9 mouse cellular contexts compared by ENCODE assay signal in the genomic region with DNA sequence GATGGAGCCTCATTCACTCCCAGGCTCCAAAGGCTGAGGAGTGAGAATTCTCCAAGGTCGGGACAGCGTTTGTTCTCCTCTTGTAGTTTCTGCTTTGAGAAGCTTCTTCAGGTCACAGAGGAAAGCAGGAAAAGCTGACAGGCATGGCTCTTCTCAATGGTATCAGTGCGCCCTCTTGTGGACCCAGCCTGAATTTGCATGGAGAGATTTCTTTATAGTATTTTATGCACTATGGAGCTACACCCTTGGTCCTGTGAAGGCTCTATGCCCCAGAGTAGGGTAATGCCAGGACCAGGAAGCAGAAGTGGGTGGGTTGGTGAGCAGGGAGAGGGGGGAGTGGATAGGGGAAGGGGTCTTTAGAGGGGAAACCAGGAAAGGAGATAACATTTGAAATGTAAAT. TPM values are rescaled to one million over a fixed set of nuclear protein-coding genes. Genes with fewer than 3 reads are reported as not detected.
DNase-seq lines count a peak whose midpoint lies in the region; ATAC-seq lines count a peak whose summit lies in the region.
"Had no signal": no experiment of that assay in that cellular context is flagged by ENCODE, and none has a peak within 500 bp of the region (broad histone marks: within the 10 kb centered on the region; RNA-seq: fewer than 3 reads in every experiment).

No protein-coding gene starts in this region.

- H3K9me3 ChIP-seq in hindbrain, embryonic 11.5 days (ENCODE audit: control insufficient read depth, low read length), result no peaks in the 10 kb centered on the region
- no peaks in the 10 kb centered on the region for H3K9me3 ChIP-seq in hindbrain, embryonic 12.5 days (replicated peaks)
- no peaks in the 10 kb centered on the region for H3K9me3 ChIP-seq in forebrain, embryonic 14.5 days (replicated peaks; ENCODE audit: control insufficient read depth, low read length)
- H3K9me3 ChIP-seq in midbrain, embryonic 15.5 days, result no peaks in the 10 kb centered on the region

- H3K27ac ChIP-seq in hindbrain, embryonic 11.5 days (ENCODE audit: low read depth, low read length), result no peak overlapping the region
- H3K27ac ChIP-seq in hindbrain, embryonic 12.5 days, result no peak overlapping the region
- H3K27ac ChIP-seq in forebrain, embryonic 14.5 days (ENCODE audit: low read depth, low read length), result no peak overlapping the region
- H3K27ac ChIP-seq in midbrain, embryonic 15.5 days, result no peak overlapping the region

- 13% methylated on average over 3 of the region's 3 CpGs for WGBS in hindbrain, embryonic 11.5 days
- WGBS in hindbrain, embryonic 12.5 days, result 4% methylated on average over 3 of the region's 3 CpGs
- WGBS in forebrain, embryonic 14.5 days, result 3% methylated on average over 3 of the region's 3 CpGs
- WGBS in midbrain, embryonic 15.5 days, result 6% methylated on average over 3 of the region's 3 CpGs

- no peak overlapping the region for H3K4me2 ChIP-seq in hindbrain, embryonic 11.5 days (replicated peaks; ENCODE audit: low read depth, low read length)
- H3K4me2 ChIP-seq in hindbrain, embryonic 12.5 days (replicated peaks), result no peak overlapping the region
- no peak overlapping the region for H3K4me2 ChIP-seq in forebrain, embryonic 14.5 days (ENCODE audit: low read length)
- no peak overlapping the region for H3K4me2 ChIP-seq in midbrain, embryonic 15.5 days

- H3K4me3 ChIP-seq in hindbrain, embryonic 11.5 days (ENCODE audit: low read depth, low read length), result no peak overlapping the region
- no peak overlapping the region for H3K4me3 ChIP-seq in hindbrain, embryonic 12.5 days
- H3K4me3 ChIP-seq in forebrain, embryonic 14.5 days (ENCODE audit: low read depth, low read length), result no peak overlapping the region
- no peak overlapping the region for H3K4me3 ChIP-seq in midbrain, embryonic 15.5 days
- H3K4me3 ChIP-seq: megakaryocyte, embryonic 14.5 days had no signal

- H3K36me3 ChIP-seq in hindbrain, embryonic 11.5 days (ENCODE audit: control insufficient read depth, insufficient read depth, low read length), result no peaks in the 10 kb centered on the region
- H3K36me3 ChIP-seq in hindbrain, embryonic 12.5 days, result no peaks in the 10 kb centered on the region
- no peaks in the 10 kb centered on the region for H3K36me3 ChIP-seq in forebrain, embryonic 14.5 days (ENCODE audit: control insufficient read depth, insufficient read depth, low read length)
- H3K36me3 ChIP-seq in midbrain, embryonic 15.5 days (replicated peaks), result no peaks in the 10 kb centered on the region

- DNase-seq in hindbrain, embryonic 11.5 days (ENCODE audit: low spot score), result peak; percentile 87
- peak; percentile 26 for DNase-seq in c-Kit-positive CD71-negative TER-119-negative erythroid progenitor cells, embryonic 14.5 days (ENCODE audit: low read depth)
- peak; percentile 90 for DNase-seq in forebrain, embryonic 14.5 days (ENCODE audit: low spot score)
- DNase-seq in hindlimb bud, embryonic 11.5 days (ENCODE audit: extremely low spot score, low read depth, low spot score), result peak; percentile 46
- DNase-seq in left cerebral cortex, adult 9 months (ENCODE audit: low spot score in 2 of 2), result peak; percentile 28 to 84
- DNase-seq in thymus, postnatal 4 days, result peak; percentile 47

- ATAC-seq in hindbrain, embryonic 11.5 days (ENCODE audit: low FRiP score), result no peak
- no peak for ATAC-seq in hindbrain, embryonic 12.5 days (ENCODE audit: low FRiP score)
- peak; percentile 67 for ATAC-seq in forebrain, embryonic 14.5 days
- ATAC-seq in midbrain, embryonic 15.5 days (replicated peaks), result peak; percentile 56

- no peaks in the 10 kb centered on the region for H3K27me3 ChIP-seq in hindbrain, embryonic 11.5 days (ENCODE audit: control insufficient read depth, insufficient read depth, low read length)
- no peaks in the 10 kb centered on the region for H3K27me3 ChIP-seq in hindbrain, embryonic 12.5 days
- H3K27me3 ChIP-seq in forebrain, embryonic 14.5 days (replicated peaks; ENCODE audit: control insufficient read depth, insufficient read depth, low read length), result no peaks in the 10 kb centered on the region
- no peaks in the 10 kb centered on the region for H3K27me3 ChIP-seq in midbrain, embryonic 15.5 days (replicated peaks)
- H3K27me3 ChIP-seq: megakaryocyte, embryonic 14.5 days had no signal

- no peaks in the 10 kb centered on the region for H3K4me1 ChIP-seq in hindbrain, embryonic 11.5 days (replicated peaks; ENCODE audit: control insufficient read depth, insufficient read depth, low read length)
- H3K4me1 ChIP-seq in hindbrain, embryonic 12.5 days, result peaks cover 3% of the 10 kb centered on the region; the same call in 1 of the 2 replicates
- no peaks in the 10 kb centered on the region for H3K4me1 ChIP-seq in forebrain, embryonic 14.5 days (ENCODE audit: control insufficient read depth, insufficient read depth, low read length)
- H3K4me1 ChIP-seq in midbrain, embryonic 15.5 days, result no peaks in the 10 kb centered on the region
- H3K4me1 ChIP-seq: megakaryocyte, embryonic 14.5 days had no signal

- no peak overlapping the region for H3K9ac ChIP-seq in hindbrain, embryonic 11.5 days (ENCODE audit: low read depth, low read length)
- H3K9ac ChIP-seq in hindbrain, embryonic 12.5 days, result no peak overlapping the region
- H3K9ac ChIP-seq in forebrain, embryonic 14.5 days (ENCODE audit: low read length), result no peak overlapping the region
- H3K9ac ChIP-seq in midbrain, embryonic 15.5 days, result no peak overlapping the region

RNA-seq across cellular contexts. Expression of a gene that starts 51.1 kb away (rescaled TPM):
- polyA plus RNA-seq in hindbrain, embryonic 11.5 days (2014; fragmentation: Nextera tagmentation; extraction: Ambion mirVana), result not detected in 2 replicates
- not detected in 2 replicates for polyA plus RNA-seq in hindbrain, embryonic 12.5 days (2016; fragmentation: Nextera tagmentation; extraction: Ambion mirVana)
- polyA plus RNA-seq in forebrain, embryonic 14.5 days (2014; fragmentation: Nextera tagmentation; extraction: Ambion mirVana), result not detected in 2 replicates
- polyA plus RNA-seq in midbrain, embryonic 15.5 days (2015; fragmentation: Nextera tagmentation; extraction: Ambion mirVana), result not detected in 2 replicates

Comparison
In these comparisons a context has a peak if more than half of its experiments do, and no peak if none do; other contexts are left out.
1. ATAC-seq: peak in forebrain, embryonic 14.5 days (single experiment) and midbrain, embryonic 15.5 days (single experiment); none in hindbrain, embryonic 11.5 days (single experiment) and hindbrain, embryonic 12.5 days (single experiment).
2. DNase-seq: peak in every context shown above with its lines; median percentile 90 in forebrain, embryonic 14.5 days; 87 in hindbrain, embryonic 11.5 days; 56 in left cerebral cortex, adult 9 months; 47 in thymus, postnatal 4 days; 46 in hindlimb bud, embryonic 11.5 days; 26 in c-Kit-positive CD71-negative TER-119-negative erythroid progenitor cells, embryonic 14.5 days.